Mouse (Mus musculus) ES-Bruce4 (cell line): ENCODE measurements at regions not wholly inside any gene's neighbourhood (a gene's known extent, or its start where the extent isn't known, plus 50 kb on each side); places are given as distances from the start of the nearest gene placed in this dataset.

Experiments used
- H3K27ac ChIP-seq: 2 replicates; pipeline ENCODE4 v1.5.1; 2012; ENCODE audit warnings: low read length, inconsistent platforms; ENCODE audit not compliant: insufficient read depth
- H3K27me3 ChIP-seq: 2 replicates; pipeline ENCODE4 v1.6.1; 2012; ENCODE audit warnings: mild to moderate bottlenecking, low read length, inconsistent platforms; ENCODE audit not compliant: control insufficient read depth, poor library complexity, insufficient read depth, severe bottlenecking
- H3K36me3 ChIP-seq: 2 replicates; pipeline ENCODE4 v1.6.1; 2012; ENCODE audit warnings: inconsistent platforms, mild to moderate bottlenecking, low read length, moderate library complexity; ENCODE audit not compliant: control insufficient read depth, poor library complexity, insufficient read depth, severe bottlenecking
- H3K4me1 ChIP-seq: one replicate; pipeline ENCODE4 v1.8.1; 2011; ENCODE audit warnings: low read length; ENCODE audit not compliant: control insufficient read depth, insufficient read depth
- H3K4me3 ChIP-seq: 2 replicates; pipeline ENCODE4 v1.5.1; 2011; ENCODE audit warnings: low read depth, mild to moderate bottlenecking, low read length
- H3K9ac ChIP-seq: 2 replicates; pipeline ENCODE4 v1.6.1; 2012; ENCODE audit warnings: low read depth, mild to moderate bottlenecking, inconsistent platforms; ENCODE audit not compliant: poor library complexity, severe bottlenecking
- H3K9me3 ChIP-seq: replicated peaks from 2 replicates; pipeline ENCODE4 v1.6.1; 2012; ENCODE audit warnings: mild to moderate bottlenecking, low read length, inconsistent platforms; ENCODE audit not compliant: control insufficient read depth, poor library complexity, insufficient read depth, severe bottlenecking
- CTCF ChIP-seq: IDR thresholded peaks from one replicate; pipeline ENCODE4 v1.8.1; 2011; ENCODE audit warnings: low read depth, low read length
- EP300 ChIP-seq: IDR thresholded peaks from 2 replicates; pipeline ENCODE4 v1.6.1; 2011; ENCODE audit warnings: low read depth, low read length; ENCODE audit not compliant: insufficient read depth
- POLR2A ChIP-seq: IDR thresholded peaks from one replicate; pipeline ENCODE4 v1.8.1; 2011; ENCODE audit warnings: low read length; ENCODE audit not compliant: insufficient read depth

DNA sequence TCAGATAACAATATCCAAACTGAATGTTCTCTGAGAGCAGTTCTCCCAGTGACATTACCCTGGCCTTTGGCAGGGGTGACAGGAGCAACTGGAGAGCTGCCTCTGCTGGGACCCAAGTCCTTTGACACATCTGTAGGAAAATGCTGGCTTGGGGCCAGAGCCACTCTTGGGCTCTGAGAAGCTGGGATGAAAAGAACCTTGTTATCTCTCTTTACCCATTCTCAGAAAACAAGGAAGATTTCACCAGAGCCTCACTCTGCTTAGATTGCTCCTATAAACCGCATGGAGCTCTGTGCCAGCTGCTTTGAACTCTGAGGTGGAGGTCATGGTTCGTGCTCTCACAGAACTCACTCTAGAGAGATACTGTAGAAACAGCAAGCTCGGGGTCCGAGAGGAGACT lies 71.7 kb upstream of the Jak1 start:
- no peaks in the 10 kb centered on the region for H3K9me3 ChIP-seq
- no peaks in the 10 kb centered on the region for H3K36me3 ChIP-seq
- no peak overlapping the region for H3K4me3 ChIP-seq
- no peak overlapping the region for H3K27ac ChIP-seq
- H3K4me1 ChIP-seq = no peaks in the 10 kb centered on the region
- H3K9ac ChIP-seq = no peak overlapping the region
- no peaks in the 10 kb centered on the region for H3K27me3 ChIP-seq
- TF ChIP-seq EP300 = no peak
- TF ChIP-seq POLR2A = no peak
- no peak for TF ChIP-seq CTCF

GRCm38 (mm10) chr4:101336371-101336770 lies 71.3 kb upstream of the Jak1 start:
- no peaks in the 10 kb centered on the region for H3K36me3 ChIP-seq
- H3K9ac ChIP-seq = no peak overlapping the region
- no peaks in the 10 kb centered on the region for H3K4me1 ChIP-seq
- TF ChIP-seq POLR2A (no peak), EP300 (no peak), CTCF (no peak)
- H3K27ac ChIP-seq = no peak overlapping the region
- no peaks in the 10 kb centered on the region for H3K9me3 ChIP-seq
- no peaks in the 10 kb centered on the region for H3K27me3 ChIP-seq
- no peak overlapping the region for H3K4me3 ChIP-seq

DNA sequence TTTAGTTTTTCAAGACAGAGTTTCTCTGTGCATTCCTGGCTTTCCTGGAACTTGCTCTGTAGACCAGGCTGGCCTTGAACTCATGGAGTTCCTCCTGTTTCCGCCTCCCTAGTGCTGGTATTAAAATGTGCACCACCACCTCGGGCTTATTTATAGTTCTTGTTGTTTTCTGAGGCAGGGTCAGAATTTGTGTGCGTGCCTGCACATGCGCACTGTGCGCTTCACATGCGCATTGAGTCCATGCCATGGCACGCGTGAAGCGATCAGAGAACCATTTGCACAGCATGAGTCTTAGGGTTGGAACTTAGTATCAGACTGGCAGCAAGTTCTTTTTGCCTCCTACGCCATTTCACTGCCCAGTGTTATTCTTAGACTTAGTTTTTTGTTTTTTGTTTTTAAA lies 68.8 kb upstream of the Jak1 start:
- no peaks in the 10 kb centered on the region for H3K9me3 ChIP-seq
- TF ChIP-seq CTCF (no peak), POLR2A (no peak), EP300 (no peak)
- no peak overlapping the region for H3K9ac ChIP-seq

GRCm38 (mm10) chr4:101333036-101333435 lies 68.0 kb upstream of the Jak1 start:
- H3K27ac ChIP-seq = no peak overlapping the region
- H3K9ac ChIP-seq = no peak overlapping the region
- no peaks in the 10 kb centered on the region for H3K36me3 ChIP-seq
- no peaks in the 10 kb centered on the region for H3K4me1 ChIP-seq
- no peaks in the 10 kb centered on the region for H3K27me3 ChIP-seq
- H3K4me3 ChIP-seq = no peak overlapping the region
- no peak for TF ChIP-seq CTCF
- no peak for TF ChIP-seq EP300
- TF ChIP-seq POLR2A = no peak
- H3K9me3 ChIP-seq = no peaks in the 10 kb centered on the region

More for the DNA sequence above, 68.8 kb upstream of the Jak1 start:
- no peak overlapping the region for H3K27ac ChIP-seq
- no peak overlapping the region for H3K4me3 ChIP-seq
- H3K4me1 ChIP-seq = no peaks in the 10 kb centered on the region
- no peaks in the 10 kb centered on the region for H3K36me3 ChIP-seq
- no peaks in the 10 kb centered on the region for H3K27me3 ChIP-seq

DNA sequence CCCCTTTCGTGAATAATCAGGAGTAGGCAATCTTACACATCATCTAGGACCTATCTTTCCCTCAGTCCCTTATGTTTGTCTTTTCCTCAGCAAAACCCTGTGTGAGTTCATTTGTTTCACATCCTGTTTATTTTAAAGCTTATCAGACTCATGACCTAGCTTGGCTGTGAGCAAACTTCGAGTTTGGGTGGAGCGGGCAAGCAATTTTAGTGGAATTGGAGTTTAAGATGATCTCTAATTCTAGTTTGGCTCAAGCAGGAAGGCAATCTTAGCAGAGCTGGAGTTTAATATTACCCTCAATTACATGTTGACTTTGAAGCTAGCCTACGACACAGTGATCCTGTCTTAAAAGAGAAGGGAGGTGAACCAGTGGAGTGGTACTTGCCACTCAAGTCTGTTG lies 66.1 kb upstream of the Jak1 start:
- H3K9me3 ChIP-seq = no peaks in the 10 kb centered on the region
- H3K36me3 ChIP-seq = no peaks in the 10 kb centered on the region
- H3K27ac ChIP-seq = no peak overlapping the region
- no peaks in the 10 kb centered on the region for H3K4me1 ChIP-seq
- H3K4me3 ChIP-seq = no peak overlapping the region
- no peak for TF ChIP-seq CTCF
- no peak for TF ChIP-seq EP300
- TF ChIP-seq POLR2A = no peak
- no peak overlapping the region for H3K9ac ChIP-seq
- H3K27me3 ChIP-seq = no peaks in the 10 kb centered on the region

GRCm38 (mm10) chr4:101329060-101329459 lies 64.0 kb upstream of the Jak1 start:
- H3K4me1 ChIP-seq = no peaks in the 10 kb centered on the region
- H3K4me3 ChIP-seq = no peak overlapping the region
- H3K9me3 ChIP-seq = no peaks in the 10 kb centered on the region
- no peak overlapping the region for H3K27ac ChIP-seq
- no peak overlapping the region for H3K9ac ChIP-seq
- TF ChIP-seq POLR2A (no peak), EP300 (no peak), CTCF (no peak)
- no peaks in the 10 kb centered on the region for H3K36me3 ChIP-seq
- no peaks in the 10 kb centered on the region for H3K27me3 ChIP-seq
